Mouse (Mus musculus) CH12.LX (cell line): ENCODE measurements around the gene Spa17. TPM values are rescaled to one million over a fixed set of nuclear protein-coding genes. Genes with fewer than 3 reads are reported as not detected.

Source experiments
- DNase-seq: peaks from one replicate; pipeline ENCODE4 v3.0.0-alpha.2; 2013; ENCODE audit errors: extremely low read depth
- H3K27ac ChIP-seq: 2 replicates; pipeline ENCODE4 v1.5.1; 2012; ENCODE audit warnings: low read depth, mild to moderate bottlenecking, control low read depth, moderate library complexity; ENCODE audit not compliant: insufficient read depth
- H3K27me3 ChIP-seq: replicated peaks from 2 replicates; pipeline ENCODE3; 2012; ENCODE audit warnings: inconsistent platforms
- H3K36me3 ChIP-seq, 2 experiments: replicated peaks in 1 of 2; 2 replicates each; pipeline versions ENCODE3 to v1.6.1; 2012; ENCODE audit warnings: inconsistent platforms in 1 of 2, low read length in 1 of 2, mild to moderate bottlenecking in 1 of 2, mixed read lengths in 1 of 2, moderate library complexity in 1 of 2; ENCODE audit not compliant: control insufficient read depth in 1 of 2, insufficient read depth in 1 of 2
- H3K4me1 ChIP-seq, 2 experiments: 2 replicates each; pipeline ENCODE4 v1.6.1; 2012; ENCODE audit warnings: inconsistent platforms in 1 of 2, moderate library complexity in 1 of 2; ENCODE audit not compliant: insufficient read depth in 2 of 2, control insufficient read depth in 1 of 2
- H3K4me2 ChIP-seq: 2 replicates; pipeline ENCODE4 v1.6.1; 2012; ENCODE audit warnings: low read depth, mild to moderate bottlenecking, control low read depth; ENCODE audit not compliant: poor library complexity, insufficient read depth, severe bottlenecking
- H3K4me3 ChIP-seq, 3 experiments: fragments of 150-350 bp in 1 of 3; sonication (generic) in 1 of 3; replicated peaks in 1 of 3; 2 replicates each; pipeline versions ENCODE3 to v1.5.1; 2011 to 2012; ENCODE audit warnings: low read depth in 2 of 3, low read length in 2 of 3, mild to moderate bottlenecking in 2 of 3, moderate library complexity in 2 of 3, control low read depth in 1 of 3, improper control_type of control experiment in 1 of 3, inconsistent platforms in 1 of 3, mixed read lengths in 1 of 3; ENCODE audit not compliant: poor library complexity in 1 of 3
- H3K79me2 ChIP-seq: replicated peaks from 2 replicates; pipeline ENCODE4 v1.6.1; 2012; ENCODE audit warnings: mild to moderate bottlenecking, moderate library complexity; ENCODE audit not compliant: control insufficient read depth, poor library complexity, insufficient read depth, severe bottlenecking; ENCODE audit errors: extremely low read depth
- H3K9ac ChIP-seq: 2 replicates; pipeline ENCODE4 v1.6.1; 2012; ENCODE audit warnings: low read depth, mild to moderate bottlenecking, control low read depth, moderate library complexity; ENCODE audit not compliant: insufficient read depth
- H3K9me3 ChIP-seq: replicated peaks from 2 replicates; pipeline ENCODE3; 2012; ENCODE audit warnings: low read length, inconsistent platforms, mixed read lengths
- CTCF ChIP-seq, 2 experiments: IDR thresholded peaks in 1 of 2; conservative IDR thresholded peaks in 1 of 2; 2 replicates each; pipeline ENCODE4 v1.5.1; 2011 to 2012; ENCODE audit warnings: low read depth in 2 of 2, low read length in 2 of 2, improper control_type of control experiment in 1 of 2, inconsistent platforms in 1 of 2, mild to moderate bottlenecking in 1 of 2, moderate library complexity in 1 of 2
- E2F4 ChIP-seq: IDR thresholded peaks from 2 replicates; pipeline ENCODE4 v1.6.1; 2011; ENCODE audit warnings: low read depth, low read length, improper control_type of control experiment; ENCODE audit not compliant: insufficient replicate concordance
- ELF1 ChIP-seq: IDR thresholded peaks from 2 replicates; pipeline ENCODE4 v1.6.1; 2014; ENCODE audit warnings: low read depth, mild to moderate bottlenecking, inconsistent platforms, low read length, improper control_type of control experiment
- GABPA ChIP-seq: IDR thresholded peaks from 2 replicates; pipeline ENCODE4 v1.6.1; 2012; ENCODE audit warnings: low read depth, low read length, improper control_type of control experiment, inconsistent platforms; ENCODE audit not compliant: insufficient replicate concordance
- IRF4 ChIP-seq: IDR thresholded peaks from 2 replicates; pipeline ENCODE4 v1.6.1; 2014; ENCODE audit warnings: low read depth, mild to moderate bottlenecking, inconsistent platforms, low read length, improper control_type of control experiment
- MAX ChIP-seq: IDR thresholded peaks from 2 replicates; pipeline ENCODE4 v1.6.1; 2011; ENCODE audit warnings: low read length, improper control_type of control experiment
- NELFE ChIP-seq: IDR thresholded peaks from 2 replicates; pipeline ENCODE4 v1.6.1; 2011; ENCODE audit warnings: low read depth, low read length, improper control_type of control experiment
- NRF1 ChIP-seq: IDR thresholded peaks from 2 replicates; pipeline ENCODE4 v1.6.1; 2014; ENCODE audit warnings: low read depth, mild to moderate bottlenecking, inconsistent platforms, low read length, improper control_type of control experiment, moderate library complexity
- USF1 ChIP-seq: IDR thresholded peaks from 2 replicates; pipeline ENCODE4 v1.6.1; 2014; ENCODE audit warnings: low read depth, mild to moderate bottlenecking, inconsistent platforms, low read length, improper control_type of control experiment
- ZC3H11A ChIP-seq: IDR thresholded peaks from 2 replicates; pipeline ENCODE4 v1.6.1; 2012; ENCODE audit warnings: low read depth, mild to moderate bottlenecking, inconsistent platforms, low read length, improper control_type of control experiment
- dilution Hi-C: fragments of 300-500 bp; cut with MboI; formaldehyde crosslinking; loops from 2 replicates; pipeline ENCODE4 v1.14.3; 2020; ENCODE audit warnings: low sequenced_read_pairs; ENCODE audit not compliant: extremely low pct_unique_long_range_greater_than_20kb, extremely low pct_ligation_motif_present
- in situ Hi-C: fragments of 300-500 bp; cut with MboI; formaldehyde crosslinking; loops from 3 replicates; pipeline ENCODE4 v1.14.3; 2019; ENCODE audit warnings: low sequenced_read_pairs, low pct_ligation_motif_present, low pct_unique_long_range_greater_than_20kb, mixed read lengths
- polyA plus RNA-seq: library from polyadenylated mRNA; unstranded; fragments of >175 nt; gene quantifications from 2 replicates; pipeline ENCODE4 v1.2.1, GENCODE M21; 2012; ENCODE audit warnings: low read depth; ENCODE audit not compliant: insufficient read length
- total RNA-seq, 2 experiments: library from RNA; depleted of rRNA; stranded (reverse); fragments of 300-350 nt in 1 of 2; fragments of >200 nt in 1 of 2; gene quantifications; 2 replicates each; pipeline ENCODE4 v1.2.3; 2012 to 2014

Gene Spa17
- total and polyA plus RNA-seq, 3 experiments: 0.47 to 3.2 (median 1.4) TPM

DNA sequence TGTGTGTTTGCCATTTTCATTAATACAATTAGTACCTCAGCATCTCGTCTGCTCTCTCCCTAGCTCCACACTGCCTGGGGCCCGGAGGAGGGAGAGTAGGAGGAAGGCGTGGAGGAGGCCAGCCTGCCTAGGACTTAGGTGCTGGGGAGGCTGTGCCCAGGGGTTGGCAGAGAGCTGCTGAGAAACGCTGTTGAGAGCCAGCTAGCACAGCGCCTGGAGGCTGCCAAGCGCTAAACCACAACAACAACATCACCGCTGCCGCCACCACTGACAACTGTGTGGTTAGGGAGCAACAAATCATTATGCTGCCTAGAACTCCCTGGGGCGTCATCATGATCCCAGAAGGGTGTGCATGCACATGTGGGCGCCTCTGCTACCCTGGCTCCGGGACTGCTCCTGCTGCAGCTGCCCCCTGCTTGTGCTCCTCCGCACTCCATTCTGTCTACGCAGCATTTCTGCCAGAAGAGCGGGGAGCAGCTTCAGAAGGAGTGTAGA lies 37.0 kb downstream of the Spa17 start:
- no peaks in the 10 kb centered on the region for H3K27me3 ChIP-seq
- H3K9me3 ChIP-seq: no peaks in the 10 kb centered on the region
- in situ Hi-C loops (no loop called here), dilution Hi-C loops (no loop called here)
- H3K4me3 ChIP-seq: no peak overlapping the region
- TF ChIP-seq ELF1: no peak
- no peak for TF ChIP-seq USF1
- TF ChIP-seq GABPA: no peak
- no peak for TF ChIP-seq IRF4
- TF ChIP-seq MAX: no peak
- no peak for TF ChIP-seq ZC3H11A
- H3K27ac ChIP-seq: no peak overlapping the region
- H3K4me1 ChIP-seq: peaks cover 4 to 13% of the 10 kb centered on the region in 2 experiments; a peak in 2 of 4 replicates
- DNase-seq: no peak
- H3K36me3 ChIP-seq: no peaks in the 10 kb centered on the region
- H3K4me2 ChIP-seq: no peak overlapping the region
- H3K9ac ChIP-seq: no peak overlapping the region
- H3K79me2 ChIP-seq: no peaks in the 10 kb centered on the region

DNA sequence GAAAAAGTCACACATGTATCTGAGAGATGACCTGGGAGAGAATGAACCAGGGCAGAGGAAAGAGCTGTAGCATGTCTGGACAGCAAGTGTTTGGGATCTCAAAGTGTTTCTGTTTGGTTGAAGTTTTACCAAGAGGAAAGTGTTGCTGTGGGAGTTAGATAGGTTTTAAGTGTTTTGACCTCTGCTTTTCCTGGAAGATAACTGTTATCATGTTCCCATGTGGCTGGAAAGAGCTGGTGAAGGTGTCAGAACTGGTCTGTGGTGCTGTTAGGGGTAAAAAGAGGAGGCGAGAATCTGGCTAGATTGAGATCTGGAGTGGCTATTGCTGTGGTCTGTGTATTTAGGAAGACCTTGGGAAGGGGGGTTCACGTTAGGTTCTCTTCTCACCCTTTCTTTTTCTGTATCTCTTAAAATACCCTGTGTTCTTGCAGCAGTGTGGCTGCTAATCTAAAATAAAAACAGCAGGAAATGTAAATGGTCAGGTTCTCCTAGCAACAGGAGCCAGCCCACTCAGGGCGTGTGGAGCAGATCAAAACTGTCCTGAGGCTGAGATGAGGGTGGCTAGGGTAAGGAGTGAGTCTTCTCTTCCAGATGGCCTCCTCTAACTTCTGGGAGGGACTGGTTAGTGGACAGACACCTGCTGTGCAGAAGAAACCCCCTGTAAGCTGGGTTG lies 41.2 kb downstream of the Spa17 start:
- Histone ChIP-seq H3K4me2 (no peak overlapping the region), H3K9ac (no peak overlapping the region), H3K79me2 (no peaks in the 10 kb centered on the region), H3K27me3 (no peaks in the 10 kb centered on the region), H3K9me3 (no peaks in the 10 kb centered on the region), H3K4me3 (no peak overlapping the region), H3K36me3 (no peaks in the 10 kb centered on the region), H3K27ac (no peak overlapping the region), H3K4me1 (peaks cover 4 to 20% of the 10 kb centered on the region in 2 experiments; a peak in 3 of 4 replicates)
- dilution Hi-C loops (no loop called here), in situ Hi-C loops (no loop called here)
- DNase-seq: no peak
- TF ChIP-seq NRF1: no peak

DNA sequence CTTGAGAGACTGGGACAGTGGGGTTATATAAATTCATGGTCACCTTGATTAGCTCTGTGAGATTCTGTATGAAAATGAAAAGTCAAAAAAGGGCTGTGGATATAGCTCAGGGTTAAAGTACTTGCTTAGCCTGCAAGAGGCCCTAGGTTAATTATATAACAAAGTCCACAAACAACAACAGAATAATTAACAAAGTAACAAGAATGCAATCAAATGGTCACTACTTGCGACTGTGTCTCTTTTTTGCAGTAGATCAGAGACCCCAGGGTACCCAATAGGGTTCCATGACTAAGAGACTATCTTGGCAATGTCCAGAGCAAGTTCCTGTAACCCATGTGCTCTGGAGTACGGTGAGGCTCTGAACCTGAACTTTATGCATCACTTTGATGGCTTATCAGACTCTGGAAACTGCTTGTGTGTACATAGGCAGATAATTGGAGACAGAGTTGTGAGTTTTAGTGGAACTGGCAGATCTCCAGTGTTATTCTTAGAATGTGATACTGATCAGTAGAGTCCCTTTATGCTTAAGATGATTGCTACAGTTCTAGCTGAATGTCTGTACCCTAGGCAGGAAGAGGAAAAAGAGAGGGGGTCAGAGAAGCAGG lies 44.2 kb downstream of the Spa17 start:
- TF ChIP-seq ELF1: no peak
- TF ChIP-seq NELFE: no peak
- no peak for TF ChIP-seq CTCF (conservative IDR thresholded peaks at IDR 0.05 in 1 of 2, IDR thresholded peaks at IDR 0.05 in 1 of 2; ENCODE audit: low read depth in 2 of 2, low read length in 2 of 2)
- no peak for TF ChIP-seq E2F4
- Histone ChIP-seq H3K4me2 (no peak overlapping the region), H3K27ac (no peak overlapping the region), H3K9ac (no peak overlapping the region), H3K9me3 (no peaks in the 10 kb centered on the region), H3K4me1 (peaks cover 0 to 12% of the 10 kb centered on the region in 2 experiments; a peak in 2 of 4 replicates), H3K27me3 (no peaks in the 10 kb centered on the region), H3K79me2 (no peaks in the 10 kb centered on the region), H3K36me3 (no peaks in the 10 kb centered on the region), H3K4me3 (no peak overlapping the region)
- no peak for DNase-seq
- in situ Hi-C loops (no loop called here), dilution Hi-C loops (no loop called here)
